Mouse (Mus musculus) liver, embryonic 14.5 days (tissue): ENCODE results near the gene Cc2d2b. TPM values are rescaled to one million over a fixed set of nuclear protein-coding genes. Genes with fewer than 3 reads are reported as not detected.

Experiments used
- ATAC-seq: fragments of 200-750 bp; cut with Nextera tagmentation; 2 replicates; pipeline ENCODE4 v1.8.0; 2017; ENCODE audit warnings: moderate number of reproducible peaks, mild to moderate bottlenecking, moderate library complexity; ENCODE audit not compliant: insufficient read depth
- DNase-seq, 3 experiments: peaks; one replicate each; pipeline ENCODE4 v3.0.0-alpha.2; 2012 to 2013; ENCODE audit warnings: low read depth in 3 of 3, low spot score in 3 of 3
- H3K27ac ChIP-seq: fragments of 300-500 bp; sonication (generic); 2 replicates; pipeline ENCODE4 v1.5.1; 2014; ENCODE audit warnings: moderate library complexity, mild to moderate bottlenecking, control low read depth, inconsistent platforms
- H3K27me3 ChIP-seq: fragments of 300-500 bp; sonication (generic); 2 replicates; pipeline ENCODE4 v1.6.1; 2014; ENCODE audit warnings: mild to moderate bottlenecking, low read length, moderate library complexity; ENCODE audit not compliant: control insufficient read depth, insufficient read depth
- H3K36me3 ChIP-seq: fragments of 300-500 bp; sonication (generic); replicated peaks from 2 replicates; pipeline ENCODE4 v1.6.1; 2014; ENCODE audit warnings: low read depth; ENCODE audit not compliant: control insufficient read depth, insufficient read depth
- H3K4me1 ChIP-seq, 2 experiments: fragments of 200-500 bp in 1 of 2; fragments of 300-500 bp in 1 of 2; sonication (generic) in 1 of 2; replicated peaks; 2 replicates each; pipeline ENCODE4 v1.6.1; 2012 to 2014; ENCODE audit warnings: antibody characterized with exemption in 1 of 2, inconsistent platforms in 1 of 2, low read length in 1 of 2; ENCODE audit not compliant: control insufficient read depth in 2 of 2, insufficient read depth in 2 of 2
- H3K4me2 ChIP-seq: fragments of 300-500 bp; sonication (generic); 2 replicates; pipeline ENCODE4 v1.6.1; 2014; ENCODE audit warnings: low read depth, mild to moderate bottlenecking, control low read depth, moderate library complexity
- H3K4me3 ChIP-seq, 2 experiments: fragments of 200-500 bp in 1 of 2; fragments of 300-500 bp in 1 of 2; sonication (generic) in 1 of 2; 2 replicates each; pipeline ENCODE4 v1.5.1; 2012 to 2014; ENCODE audit warnings: low read depth in 2 of 2, low read length in 2 of 2, mild to moderate bottlenecking in 2 of 2, control low read depth in 1 of 2, inconsistent platforms in 1 of 2, moderate library complexity in 1 of 2; ENCODE audit not compliant: insufficient read depth in 1 of 2
- H3K9ac ChIP-seq: fragments of 300-500 bp; sonication (generic); replicated peaks from 2 replicates; pipeline ENCODE4 v1.6.1; 2014; ENCODE audit warnings: mild to moderate bottlenecking, control low read depth, moderate library complexity
- H3K9me3 ChIP-seq: fragments of 300-500 bp; sonication (generic); 2 replicates; pipeline ENCODE4 v1.6.1; 2016; ENCODE audit warnings: low read length, mixed read lengths; ENCODE audit not compliant: control insufficient read depth
- CTCF ChIP-seq: IDR thresholded peaks from 2 replicates; pipeline ENCODE4 v1.5.1; 2016; ENCODE audit warnings: antibody characterized with exemption, low read depth, control low read depth
- EP300 ChIP-seq: IDR thresholded peaks from 2 replicates; pipeline ENCODE4 v1.6.1; 2016; ENCODE audit warnings: antibody characterized with exemption, low read depth
- WGBS: fragments of 180-500 bp; shearing (Covaris S2); extraction: QIAGEN DNeasy Blood & Tissue Kit; methylation state at CpG from one replicate; pipeline ENCODE4 v1.1.7; 2014; ENCODE audit not compliant: insufficient replicate concordance; 5-methylcytosine and 5-hydroxymethylcytosine counted together
- polyA plus RNA-seq, 2 experiments: library from polyadenylated mRNA; depleted of rRNA in 1 of 2; stranded (reverse) in 1 of 2; unstranded in 1 of 2; fragments of >200 nt; fragmentation: Nextera tagmentation in 1 of 2; extraction: Ambion mirVana in 1 of 2; gene quantifications; 2 replicates each; pipeline versions ENCODE4 v1.2.1 to v1.2.3; 2012 to 2014

The Cc2d2b gene
- polyA plus RNA-seq, 2 experiments, result 0.38 to 1.1 TPM

GRCm38 (mm10) chr19:40841083-40841482 lies 92.5 kb downstream of the Cc2d2b start:
- Histone ChIP-seq H3K9ac (no peak overlapping the region), H3K4me2 (no peak overlapping the region), H3K9me3 (no peaks in the 10 kb centered on the region), H3K27me3 (no peaks in the 10 kb centered on the region), H3K36me3 (peaks cover 30% of the 10 kb centered on the region), H3K27ac (no peak overlapping the region), H3K4me3 (no peak overlapping the region), H3K4me1 (no peaks in the 10 kb centered on the region)
- DNase-seq (no peak), ATAC-seq (no peak)
- WGBS, result 78% methylated on average over 6 of the region's 6 CpGs
- TF ChIP-seq EP300, result no peak
- no peak for TF ChIP-seq CTCF

- DNase-seq (no peak), ATAC-seq (no peak)
- no peak overlapping the region for H3K4me3 ChIP-seq
- H3K27ac ChIP-seq, result no peak overlapping the region
- no peak overlapping the region for H3K9ac ChIP-seq
- H3K27me3 ChIP-seq, result no peaks in the 10 kb centered on the region
- no peak overlapping the region for H3K4me2 ChIP-seq
- H3K9me3 ChIP-seq, result no peaks in the 10 kb centered on the region
- H3K36me3 ChIP-seq, result peaks cover 32% of the 10 kb centered on the region
- WGBS, result 81% methylated on average over 13 of the region's 13 CpGs
- TF ChIP-seq CTCF (no peak), EP300 (no peak)
- H3K4me1 ChIP-seq, result no peaks in the 10 kb centered on the region
These were observed 93.0 kb downstream of the Cc2d2b start for GRCm38 (mm10) chr19:40841593-40841992.

- Histone ChIP-seq H3K27me3 (no peaks in the 10 kb centered on the region), H3K27ac (no peak overlapping the region), H3K4me2 (no peak overlapping the region), H3K9me3 (no peaks in the 10 kb centered on the region), H3K4me1 (no peaks in the 10 kb centered on the region), H3K9ac (no peak overlapping the region), H3K4me3 (no peak overlapping the region), H3K36me3 (peaks cover 19% of the 10 kb centered on the region)
- DNase-seq (no peak), ATAC-seq (no peak)
- 80% methylated on average over 13 of the region's 13 CpGs for WGBS
- no peak for TF ChIP-seq EP300
- no peak for TF ChIP-seq CTCF
These were observed 96.2 kb downstream of the Cc2d2b start for GRCm38 (mm10) chr19:40844731-40845130.

- Histone ChIP-seq H3K4me3 (no peak overlapping the region), H3K27me3 (no peaks in the 10 kb centered on the region; the same call in 1 of the 2 replicates), H3K36me3 (peaks cover 15% of the 10 kb centered on the region), H3K9me3 (no peaks in the 10 kb centered on the region), H3K9ac (no peak overlapping the region), H3K4me1 (no peaks in the 10 kb centered on the region), H3K4me2 (no peak overlapping the region), H3K27ac (no peak overlapping the region)
- ATAC-seq, result no peak
- no peak for DNase-seq
- 77% methylated on average over 12 of the region's 12 CpGs for WGBS
- no peak for TF ChIP-seq CTCF
- TF ChIP-seq EP300, result no peak
These were observed 100.8 kb downstream of the Cc2d2b start for GRCm38 (mm10) chr19:40849391-40849790.

GRCm38 (mm10) chr19:40859555-40859954 lies 111.0 kb downstream of the Cc2d2b start:
- Histone ChIP-seq H3K9ac (no peak overlapping the region), H3K27ac (no peak overlapping the region), H3K9me3 (no peaks in the 10 kb centered on the region), H3K4me2 (no peak overlapping the region), H3K36me3 (no peaks in the 10 kb centered on the region), H3K27me3 (no peaks in the 10 kb centered on the region), H3K4me1 (0 out of 4 replicates have a peak, but pooled peaks cover 0 to 3% of the 10 kb centered on the region in 2 experiments), H3K4me3 (no peak overlapping the region)
- 36% methylated on average over 4 of the region's 4 CpGs for WGBS
- TF ChIP-seq CTCF (no peak), EP300 (no peak)
- DNase-seq (no peak), ATAC-seq (no peak)
